Mouse (Mus musculus) embryonic fibroblast, embryonic 13.5 days (primary cell): Measurements from ENCODE around the gene Spon1.

Experiments used
- CTCF ChIP-seq: IDR thresholded peaks from 2 replicates; pipeline ENCODE4 v1.5.1; 2011; ENCODE audit warnings: mild to moderate bottlenecking, control low read depth, low read length, moderate library complexity, borderline replicate concordance; ENCODE audit not compliant: insufficient read depth
- POLR2A ChIP-seq: IDR thresholded peaks from 2 replicates; pipeline ENCODE4 v1.6.1; 2011; ENCODE audit warnings: low read depth, mild to moderate bottlenecking, control low read depth, low read length, moderate library complexity

DNA sequence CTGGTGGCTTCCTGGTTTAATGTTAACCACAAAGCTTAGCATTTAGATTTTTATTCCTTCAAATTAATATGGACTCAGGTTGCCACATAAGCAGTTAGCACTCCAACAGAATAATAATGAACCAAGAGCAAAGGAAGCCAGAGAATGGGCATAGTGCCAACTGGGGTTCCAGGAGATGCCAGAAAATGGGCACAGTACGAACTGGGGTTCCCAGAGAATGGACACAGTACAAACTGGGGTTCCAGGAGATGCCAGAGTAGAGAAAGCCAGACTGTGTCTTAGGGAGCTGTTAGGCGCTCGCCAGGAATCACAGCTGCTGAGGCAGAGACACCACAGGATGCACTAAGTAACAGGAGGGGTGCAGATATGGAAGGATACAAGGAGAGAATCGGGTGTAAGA lies 271.4 kb downstream of the Spon1 start:
- no peak for TF ChIP-seq POLR2A
- no peak for TF ChIP-seq CTCF
